Mouse (Mus musculus) neural tube, embryonic 12.5 days (tissue): ENCODE measurements around the gene Def8. TPM values are rescaled to one million over a fixed set of nuclear protein-coding genes. Genes with fewer than 3 reads are reported as not detected.
A peak's percentile ranks its signal among the peaks of the same experiment; 100 is the strongest.
"Not testable (repeated sequence)": the region's sequence is repeated elsewhere in the genome, so short reads cannot be mapped to it uniquely, and the experiment has no call there.

Experiments used
- ATAC-seq: fragments of 200-750 bp; cut with Nextera tagmentation; 2 replicates; pipeline ENCODE4 v1.8.0; 2017; ENCODE audit warnings: low read depth, mild to moderate bottlenecking, moderate TSS enrichment, moderate library complexity; ENCODE audit not compliant: low FRiP score
- H3K27ac ChIP-seq: fragments of 300-500 bp; sonication (generic); 2 replicates; pipeline ENCODE4 v1.5.1; 2016
- H3K27me3 ChIP-seq: fragments of 300-500 bp; sonication (generic); replicated peaks from 2 replicates; pipeline ENCODE4 v1.6.1; 2016; ENCODE audit warnings: mild to moderate bottlenecking
- H3K36me3 ChIP-seq: fragments of 300-500 bp; sonication (generic); 2 replicates; pipeline ENCODE4 v1.6.1; 2016; ENCODE audit warnings: mild to moderate bottlenecking
- H3K4me1 ChIP-seq: fragments of 300-500 bp; sonication (generic); 2 replicates; pipeline ENCODE4 v1.6.1; 2016
- H3K4me2 ChIP-seq: fragments of 300-500 bp; sonication (generic); replicated peaks from 2 replicates; pipeline ENCODE4 v1.6.1; 2016; ENCODE audit warnings: mild to moderate bottlenecking
- H3K4me3 ChIP-seq: fragments of 300-500 bp; sonication (generic); 2 replicates; pipeline ENCODE4 v1.5.1; 2016
- H3K9ac ChIP-seq: fragments of 300-500 bp; sonication (generic); 2 replicates; pipeline ENCODE4 v1.6.1; 2016; ENCODE audit warnings: mild to moderate bottlenecking
- H3K9me3 ChIP-seq: fragments of 300-500 bp; sonication (generic); 2 replicates; pipeline ENCODE4 v1.6.1; 2016; ENCODE audit warnings: mild to moderate bottlenecking
- WGBS: fragments of 180-500 bp; shearing (Covaris S2); methylation state at CpG from one replicate; pipeline ENCODE4 v1.1.7; 2016; 5-methylcytosine and 5-hydroxymethylcytosine counted together
- polyA plus RNA-seq: library from polyadenylated mRNA; unstranded; fragments of >200 nt; fragmentation: Nextera tagmentation; extraction: Ambion mirVana; gene quantifications from 2 replicates; pipeline ENCODE4 v1.2.1, GENCODE M21; 2016

The Def8 gene
- polyA plus RNA-seq, 1 experiment from 2014 or later = 43.2 TPM

DNA sequence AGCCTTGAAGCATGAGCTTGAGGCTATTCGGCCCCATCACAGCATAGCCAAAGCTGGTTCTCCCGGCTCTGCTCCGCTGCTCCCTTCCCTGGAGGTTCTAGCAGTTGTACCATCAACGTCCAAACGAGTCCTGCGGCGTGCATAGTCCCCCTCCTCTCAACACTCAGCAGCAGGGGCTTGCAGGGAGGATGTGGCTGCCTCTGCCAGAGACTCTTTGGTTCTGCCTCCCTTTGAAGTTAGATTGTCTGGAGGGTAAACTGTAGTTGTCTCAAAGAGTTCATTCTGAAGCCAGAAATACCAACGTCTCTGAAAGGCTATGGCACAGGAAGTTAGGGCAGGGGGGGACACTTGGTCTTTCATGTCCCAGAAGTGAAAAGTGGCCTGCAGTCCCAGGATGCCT is 18.8 kb upstream of the Def8 start:
- no peak for ATAC-seq
- H3K4me3 ChIP-seq = no peak overlapping the region
- no peak overlapping the region for H3K9ac ChIP-seq
- H3K4me2 ChIP-seq = no peak overlapping the region
- no peaks in the 10 kb centered on the region for H3K9me3 ChIP-seq
- H3K36me3 ChIP-seq = peaks cover 41% of the 10 kb centered on the region
- WGBS = 40% methylated on average over 8 of the region's 8 CpGs
- 0 out of 2 replicates have a peak, but pooled peaks cover 7% of the 10 kb centered on the region for H3K27me3 ChIP-seq
- no peak overlapping the region for H3K27ac ChIP-seq
- peaks cover 15% of the 10 kb centered on the region for H3K4me1 ChIP-seq

DNA sequence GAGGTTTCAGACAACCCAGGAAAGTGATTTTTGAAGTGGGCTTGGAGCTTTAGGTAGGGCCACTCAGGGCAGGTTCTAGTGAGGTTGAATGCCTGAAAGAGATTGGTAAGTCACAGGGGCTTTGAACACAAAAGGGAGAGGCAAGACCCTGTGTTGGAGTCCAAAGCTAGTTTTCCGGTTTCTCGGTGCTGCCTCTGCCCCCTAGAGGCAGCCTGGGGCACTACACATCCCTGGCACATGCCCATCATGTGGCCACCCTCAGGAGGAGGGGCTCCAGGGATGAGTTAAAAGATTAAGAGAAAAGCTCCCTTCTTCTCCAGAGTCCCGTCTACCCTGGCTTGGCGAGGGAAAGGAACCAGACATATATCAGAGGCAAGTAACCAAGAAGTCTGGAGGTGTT is 16.5 kb upstream of the Def8 start, which contains the start of gene Mc1r:
Gene Mc1r, plus strand, starts transcription at position 322 of the 400 bp plus-strand sequence.
- Histone ChIP-seq H3K27me3 (0 out of 2 replicates have a peak, but pooled peaks cover 7% of the 10 kb centered on the region), H3K9ac (no peak within 1 kb of the TSS), H3K36me3 (peaks cover 19% of the 10 kb centered on the region), H3K4me1 (peaks cover 26% of the 10 kb centered on the region), H3K4me3 (no peak within 1 kb of the TSS), H3K9me3 (no peaks in the 10 kb centered on the region), H3K27ac (no peak within 1 kb of the TSS), H3K4me2 (peak within 1 kb of the TSS; percentile 5; the same call in 1 of the 2 replicates)
- WGBS = 17% methylated on average over 4 of the region's 4 CpGs
- no peak for ATAC-seq

DNA sequence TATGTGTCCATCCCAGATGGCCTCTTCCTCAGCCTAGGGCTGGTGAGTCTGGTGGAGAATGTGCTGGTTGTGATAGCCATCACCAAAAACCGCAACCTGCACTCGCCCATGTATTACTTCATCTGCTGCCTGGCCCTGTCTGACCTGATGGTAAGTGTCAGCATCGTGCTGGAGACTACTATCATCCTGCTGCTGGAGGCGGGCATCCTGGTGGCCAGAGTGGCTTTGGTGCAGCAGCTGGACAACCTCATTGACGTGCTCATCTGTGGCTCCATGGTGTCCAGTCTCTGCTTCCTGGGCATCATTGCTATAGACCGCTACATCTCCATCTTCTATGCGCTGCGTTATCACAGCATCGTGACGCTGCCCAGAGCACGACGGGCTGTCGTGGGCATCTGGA is 15.7 kb upstream of the Def8 start:
- Histone ChIP-seq H3K9ac (no peak overlapping the region), H3K36me3 (peaks cover 10% of the 10 kb centered on the region), H3K4me3 (no peak overlapping the region), H3K27ac (no peak overlapping the region), H3K27me3 (0 out of 2 replicates have a peak, but pooled peaks cover 7% of the 10 kb centered on the region), H3K4me2 (no peak overlapping the region), H3K9me3 (no peaks in the 10 kb centered on the region), H3K4me1 (peaks cover 26% of the 10 kb centered on the region)
- WGBS = 93% methylated on average over 13 of the region's 13 CpGs
- ATAC-seq = no peak

DNA sequence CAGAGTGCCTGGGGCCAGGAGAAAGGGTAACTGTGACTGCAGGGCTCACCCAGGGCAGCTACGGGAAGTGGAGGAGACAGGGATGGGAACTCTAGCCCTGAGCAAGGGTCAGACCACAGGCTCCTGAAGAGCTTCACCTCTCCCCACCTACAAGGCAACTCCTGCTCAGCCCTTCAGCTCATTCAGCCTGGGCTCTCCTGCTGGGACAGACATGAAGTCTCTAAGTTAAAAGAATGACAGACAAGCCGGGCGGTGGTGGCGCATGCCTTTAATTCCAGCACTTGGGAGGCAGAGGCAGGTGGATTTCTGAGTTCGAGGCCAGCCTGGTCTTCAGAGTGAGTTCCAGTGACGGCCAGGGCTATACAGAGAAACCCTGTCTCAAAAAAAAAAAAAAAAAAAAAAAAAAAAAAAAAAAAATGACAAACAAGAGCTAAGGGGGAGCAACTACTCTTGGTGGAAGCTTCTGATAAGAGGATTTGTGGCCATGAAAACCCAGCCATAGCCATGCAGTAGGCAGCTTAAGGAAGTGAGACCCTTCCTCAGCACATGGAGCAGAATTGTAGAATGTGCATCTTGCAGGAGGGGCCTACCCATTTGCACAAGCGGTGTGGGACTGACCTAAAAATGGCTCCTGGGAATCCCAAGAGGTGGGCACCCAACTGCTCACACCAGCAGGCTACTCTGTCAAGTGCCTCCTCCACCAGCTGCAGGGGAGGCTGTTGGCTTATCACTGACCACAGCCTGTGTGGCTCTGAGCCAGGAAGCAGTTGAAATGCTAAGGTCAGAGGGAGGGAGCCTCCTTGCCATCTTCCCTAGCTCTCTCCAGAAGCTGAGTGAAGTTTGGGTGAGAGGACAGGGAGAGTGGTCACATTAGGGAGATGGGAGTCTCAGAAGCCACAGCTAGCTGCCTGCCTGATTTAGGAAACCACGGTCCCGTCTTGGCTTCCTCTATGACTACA is 14.5 kb upstream of the Def8 start:
- no peak for ATAC-seq
- WGBS = 80% methylated on average over 9 of the region's 9 CpGs
- H3K9ac ChIP-seq = peak overlapping the region; percentile 95; the same call in 1 of the 2 replicates
- peaks cover 31% of the 10 kb centered on the region for H3K4me1 ChIP-seq
- no peaks in the 10 kb centered on the region for H3K36me3 ChIP-seq
- H3K4me3 ChIP-seq = 0 out of 2 replicates have a peak overlapping the region, but pooled peaks have one; percentile 9
- H3K9me3 ChIP-seq = no peaks in the 10 kb centered on the region
- 0 out of 2 replicates have a peak, but pooled peaks cover 7% of the 10 kb centered on the region for H3K27me3 ChIP-seq
- H3K27ac ChIP-seq = peak overlapping the region; percentile 93; the same call in 1 of the 2 replicates
- H3K4me2 ChIP-seq = peak overlapping the region; percentile 69

DNA sequence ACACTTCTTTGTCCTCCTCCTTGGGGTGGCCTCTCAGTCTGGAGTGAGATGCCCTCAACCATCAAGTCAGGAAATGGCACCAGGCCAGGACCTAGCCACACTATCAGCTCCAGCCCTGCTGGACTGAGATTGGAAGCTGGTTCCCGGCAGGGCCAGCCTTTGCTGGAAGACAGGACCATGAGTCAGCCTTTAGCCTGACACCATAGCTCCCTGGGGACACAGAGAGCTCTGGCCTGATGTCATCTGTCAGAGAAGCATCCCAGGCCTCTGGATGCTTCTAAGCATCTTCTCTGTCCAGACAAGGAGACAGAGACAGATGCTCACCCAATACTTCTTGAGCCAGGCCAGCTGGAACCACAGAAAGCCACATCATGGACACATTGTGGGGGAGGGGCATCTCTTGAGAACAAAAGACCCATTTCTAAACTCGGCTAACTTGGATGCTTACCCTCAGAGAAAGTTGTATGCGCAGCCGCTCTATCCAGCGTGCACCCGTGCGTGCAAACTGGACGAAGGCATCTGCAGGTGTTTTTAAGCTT is 13.2 kb upstream of the Def8 start:
- Histone ChIP-seq H3K27ac (peak overlapping the region; percentile 93), H3K4me3 (peak overlapping the region; percentile 79), H3K9me3 (no peaks in the 10 kb centered on the region), H3K36me3 (no peaks in the 10 kb centered on the region), H3K4me1 (peaks cover 23% of the 10 kb centered on the region), H3K27me3 (0 out of 2 replicates have a peak, but pooled peaks cover 7% of the 10 kb centered on the region), H3K9ac (peak overlapping the region; percentile 95), H3K4me2 (peak overlapping the region; percentile 69)
- 39% methylated on average over 8 of the region's 8 CpGs for WGBS
- no peak; the same call in 1 of the 2 replicates for ATAC-seq

DNA sequence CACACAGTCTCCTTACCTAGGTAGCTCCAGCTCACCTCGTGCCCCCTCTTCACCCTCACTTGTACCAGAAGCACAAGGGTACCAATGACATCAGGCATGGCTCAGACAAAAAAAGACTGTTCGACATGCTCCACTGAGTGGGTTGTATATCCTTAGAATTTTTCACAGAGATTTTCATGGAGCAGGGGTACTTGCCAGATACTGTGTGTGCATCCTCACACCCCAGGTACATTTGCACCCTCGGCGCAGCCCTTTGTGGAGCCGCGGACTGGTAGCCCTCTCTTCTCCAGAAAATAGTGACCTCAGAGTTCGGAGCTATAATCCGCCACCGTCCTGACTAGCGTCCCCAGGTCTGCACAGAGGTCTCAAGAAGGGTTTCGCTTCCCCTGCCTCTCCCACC is 12.5 kb upstream of the Def8 start:
- ATAC-seq = peak; percentile 9
- Histone ChIP-seq H3K9me3 (no peaks in the 10 kb centered on the region), H3K9ac (peak overlapping the region; percentile 95), H3K27me3 (0 out of 2 replicates have a peak, but pooled peaks cover 7% of the 10 kb centered on the region), H3K27ac (peak overlapping the region; percentile 93), H3K36me3 (no peaks in the 10 kb centered on the region), H3K4me3 (peak overlapping the region; percentile 79), H3K4me1 (peaks cover 23% of the 10 kb centered on the region), H3K4me2 (peak overlapping the region; percentile 69)
- WGBS = 6% methylated on average over 11 of the region's 11 CpGs

DNA sequence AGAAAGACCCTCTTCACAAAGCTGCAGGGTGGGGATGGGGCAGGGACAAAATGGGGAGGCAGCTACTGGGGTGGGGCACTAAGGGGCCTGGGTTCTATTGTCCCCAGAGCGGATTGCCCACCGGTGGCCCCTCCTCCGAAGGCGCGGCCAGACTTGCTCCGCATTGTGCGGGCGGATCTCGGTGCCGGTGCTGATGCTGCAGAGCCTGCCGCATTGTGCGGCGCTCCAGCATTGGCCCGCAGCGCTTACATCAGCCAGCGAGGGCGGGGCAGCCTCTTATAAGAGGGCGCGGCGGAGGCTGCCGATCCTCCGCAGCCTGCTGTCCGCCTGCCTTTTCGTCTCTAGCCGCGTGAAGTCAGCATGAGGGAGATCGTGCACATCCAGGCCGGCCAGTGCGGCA is 12.1 kb upstream of the Def8 start, which contains the start of gene Tubb3:
Gene Tubb3, plus strand, starts transcription at position 179 of the 400 bp plus-strand sequence.
- H3K4me1 ChIP-seq = peaks cover 23% of the 10 kb centered on the region
- 0 out of 2 replicates have a peak, but pooled peaks cover 7% of the 10 kb centered on the region for H3K27me3 ChIP-seq
- peak within 1 kb of the TSS; percentile 79 for H3K4me3 ChIP-seq
- under 1% methylated on average over 29 of the region's 29 CpGs for WGBS
- peak; percentile 83 for ATAC-seq
- H3K4me2 ChIP-seq = peak within 1 kb of the TSS; percentile 69
- peak within 1 kb of the TSS; percentile 93 for H3K27ac ChIP-seq
- no peaks in the 10 kb centered on the region for H3K9me3 ChIP-seq
- peak within 1 kb of the TSS; percentile 95 for H3K9ac ChIP-seq
- no peaks in the 10 kb centered on the region for H3K36me3 ChIP-seq

DNA sequence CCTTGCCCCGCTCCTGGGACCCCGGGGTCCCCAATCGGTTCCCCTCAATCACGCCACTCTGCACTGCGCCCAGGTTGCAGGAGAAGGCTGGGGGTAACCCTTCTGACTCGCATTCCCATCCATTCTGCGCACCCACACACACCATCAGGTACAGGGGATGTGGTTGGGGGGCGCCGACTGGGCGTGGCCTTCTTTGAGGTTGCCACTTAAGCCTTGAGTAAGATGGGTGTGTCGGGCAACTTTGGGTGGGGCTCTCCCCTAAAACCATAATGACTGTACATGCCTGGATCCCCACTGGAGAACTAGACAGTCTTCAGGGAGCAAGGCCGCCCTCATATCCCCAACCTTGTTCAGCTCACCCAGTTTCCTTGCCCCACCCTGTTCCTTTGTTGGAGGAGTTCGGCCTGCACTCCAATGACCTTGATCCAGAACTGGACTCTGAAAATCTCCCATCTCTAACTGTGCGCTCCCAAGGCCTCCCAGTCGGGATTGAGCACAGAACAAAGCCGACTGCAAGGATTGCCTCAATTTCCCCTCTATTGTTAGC is 11.5 kb upstream of the Def8 start:
- peak; percentile 26 for ATAC-seq
- Histone ChIP-seq H3K9me3 (no peaks in the 10 kb centered on the region), H3K9ac (peak overlapping the region; percentile 95), H3K4me1 (peaks cover 29% of the 10 kb centered on the region), H3K27me3 (0 out of 2 replicates have a peak, but pooled peaks cover 7% of the 10 kb centered on the region), H3K36me3 (peaks cover 3% of the 10 kb centered on the region; the same call in 1 of the 2 replicates), H3K27ac (peak overlapping the region; percentile 83), H3K4me2 (peak overlapping the region; percentile 69), H3K4me3 (peak overlapping the region; percentile 79)
- 5% methylated on average over 15 of the region's 16 CpGs for WGBS

DNA sequence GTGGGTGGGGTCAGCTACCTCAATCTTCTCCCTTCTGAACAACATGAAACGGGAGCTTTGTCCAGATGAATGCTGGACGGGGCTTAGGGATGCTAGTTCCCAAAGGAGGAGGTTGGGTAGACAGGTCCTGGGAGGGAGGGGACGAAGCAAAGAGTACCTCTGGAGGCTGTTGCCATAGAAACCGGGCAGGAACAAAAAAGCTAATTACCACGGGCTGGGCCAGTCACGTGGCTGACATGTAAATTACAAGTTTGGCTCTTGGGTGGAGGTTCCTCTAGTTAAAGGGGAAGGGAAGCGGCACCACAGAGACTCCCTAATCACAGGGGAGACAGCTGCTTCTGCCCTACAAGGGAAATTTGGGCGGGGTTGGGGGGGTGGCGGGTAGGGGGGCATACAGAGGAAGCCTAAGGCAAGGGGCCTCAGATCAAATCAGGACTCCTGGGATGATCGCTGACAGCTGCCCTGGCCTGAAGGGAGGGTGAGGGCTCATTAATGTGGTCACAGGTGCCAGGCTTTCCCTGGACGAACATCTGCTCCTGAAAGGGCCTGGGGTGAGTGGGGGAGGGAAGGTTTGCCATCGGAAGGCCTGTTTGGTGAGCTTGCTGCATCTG is 10.7 kb upstream of the Def8 start:
- H3K4me2 ChIP-seq = peak overlapping the region; percentile 69
- H3K4me1 ChIP-seq = peaks cover 32% of the 10 kb centered on the region
- H3K36me3 ChIP-seq = peaks cover 6% of the 10 kb centered on the region; the same call in 1 of the 2 replicates
- WGBS = 0% methylated on average over 12 of the region's 12 CpGs
- H3K9ac ChIP-seq = peak overlapping the region; percentile 95
- peak; percentile 54 for ATAC-seq
- no peaks in the 10 kb centered on the region for H3K9me3 ChIP-seq
- peak overlapping the region; percentile 79 for H3K4me3 ChIP-seq
- H3K27ac ChIP-seq = peak overlapping the region; percentile 83; the same call in 1 of the 2 replicates
- 0 out of 2 replicates have a peak, but pooled peaks cover 5% of the 10 kb centered on the region for H3K27me3 ChIP-seq

DNA sequence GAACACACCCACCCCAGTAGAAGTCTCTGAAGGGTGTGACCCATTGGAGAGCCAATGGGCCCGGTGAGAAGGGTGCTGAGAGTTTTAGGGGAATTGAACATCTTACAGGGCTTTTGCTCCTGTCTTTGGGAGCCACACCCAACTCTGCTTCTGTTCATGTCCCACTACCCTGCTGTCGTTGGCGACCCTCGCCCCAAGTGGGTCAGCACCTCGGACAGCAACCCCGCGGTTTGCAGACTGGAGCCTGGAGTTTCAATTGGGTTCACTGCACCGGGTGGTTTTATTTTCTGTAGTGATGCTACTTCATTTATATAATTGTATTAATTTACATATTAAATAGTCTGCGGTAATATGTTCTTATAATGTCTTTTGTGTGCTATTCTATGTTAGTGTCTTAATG is 9.1 kb upstream of the Def8 start:
- Histone ChIP-seq H3K36me3 (peaks cover 22% of the 10 kb centered on the region), H3K27ac (no peak overlapping the region), H3K4me2 (peak overlapping the region; percentile 69), H3K9me3 (no peaks in the 10 kb centered on the region), H3K27me3 (no peaks in the 10 kb centered on the region), H3K4me3 (peak overlapping the region; percentile 79), H3K9ac (peak overlapping the region; percentile 95), H3K4me1 (peaks cover 28% of the 10 kb centered on the region)
- ATAC-seq = no peak
- WGBS = 12% methylated on average over 9 of the region's 9 CpGs

DNA sequence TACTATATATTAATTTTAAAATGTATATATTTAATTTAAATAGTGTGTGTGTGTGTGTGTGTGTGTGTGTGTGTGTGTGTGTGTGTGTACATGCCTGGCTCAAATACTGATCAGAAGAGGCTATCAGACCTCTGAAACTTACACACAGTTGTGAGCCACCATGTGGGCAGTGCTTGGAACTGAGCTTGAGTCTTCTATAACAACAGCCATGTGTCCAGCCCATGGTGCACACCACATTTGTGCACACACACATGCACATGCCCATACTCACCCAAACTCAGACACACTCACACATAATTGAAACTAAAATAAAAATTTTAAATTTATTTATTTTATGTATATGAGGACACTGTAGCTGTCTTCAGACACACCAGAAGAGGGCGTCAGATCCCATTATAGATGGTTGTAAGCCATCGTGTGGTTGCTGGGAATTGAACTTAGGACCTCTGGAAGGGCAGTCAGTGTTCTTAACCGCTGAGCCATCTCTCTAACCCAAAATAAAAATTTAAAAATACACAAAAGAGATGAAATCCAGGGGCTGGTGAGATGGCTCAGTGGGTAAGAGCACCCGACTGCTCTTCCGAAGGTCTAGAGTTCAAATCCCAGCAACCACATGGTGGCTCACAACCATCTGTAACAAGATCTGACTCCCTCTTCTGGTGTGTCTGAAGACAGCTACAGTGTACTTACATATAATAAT is 8.2 kb upstream of the Def8 start:
- peak overlapping the region; percentile 69 for H3K4me2 ChIP-seq
- H3K9ac ChIP-seq = not testable (repeated sequence)

More for the DNA sequence above, 8.2 kb upstream of the Def8 start:
- WGBS = 84% methylated on average over 5 of the region's 5 CpGs
- H3K9me3 ChIP-seq, ATAC-seq, H3K27ac ChIP-seq, H3K27me3 ChIP-seq: not testable (repeated sequence)
- Histone ChIP-seq H3K4me3 (peak overlapping the region; percentile 79; the same call in 1 of the 2 replicates), H3K36me3 (peaks cover 31% of the 10 kb centered on the region), H3K4me1 (peaks cover 19% of the 10 kb centered on the region)
